Mouse (Mus musculus) CD8-positive naive resting alpha-beta T cell, adult 2 months (primary cell): Measurements from ENCODE around the gene Nhsl1.

Experiments
- DNase-seq, 2 experiments: peaks; one replicate each; pipeline ENCODE4 v3.0.0; 2022; ENCODE audit warnings: low read depth in 2 of 2, low spot score in 2 of 2

The Nhsl1 gene

GRCm38 (mm10) chr10:18394270-18394669, 75.5 kb downstream of the Nhsl1 start:
- no peak for DNase-seq

GRCm38 (mm10) chr10:18400089-18400644, 81.4 kb downstream of the Nhsl1 start:
- DNase-seq, result no peak

- DNase-seq, result no peak
These were observed 82.2 kb downstream of the Nhsl1 start for GRCm38 (mm10) chr10:18400998-18401397.

- no peak for DNase-seq
These were observed 85.2 kb downstream of the Nhsl1 start for GRCm38 (mm10) chr10:18403992-18404391.

- no peak for DNase-seq
These were observed 85.9 kb downstream of the Nhsl1 start for GRCm38 (mm10) chr10:18404679-18405078.

- peak; percentile 26 to 50 for DNase-seq
These were observed 88.5 kb downstream of the Nhsl1 start for GRCm38 (mm10) chr10:18407062-18407830.

GRCm38 (mm10) chr10:18408128-18408527, 89.3 kb downstream of the Nhsl1 start:
- no peak for DNase-seq

GRCm38 (mm10) chr10:18408635-18409034, 89.8 kb downstream of the Nhsl1 start:
- DNase-seq, result no peak

- DNase-seq, result no peak
These were observed 90.3 kb downstream of the Nhsl1 start for GRCm38 (mm10) chr10:18409068-18409467.

- no peak for DNase-seq
These were observed 92.5 kb downstream of the Nhsl1 start for GRCm38 (mm10) chr10:18411266-18411665.

- DNase-seq, result no peak
These were observed 97.2 kb downstream of the Nhsl1 start for GRCm38 (mm10) chr10:18415946-18416345.

GRCm38 (mm10) chr10:18418160-18418559, 99.4 kb downstream of the Nhsl1 start:
- DNase-seq, result no peak

- no peak for DNase-seq
These were observed 100.7 kb downstream of the Nhsl1 start for GRCm38 (mm10) chr10:18419508-18419907.

GRCm38 (mm10) chr10:18420259-18421000, 101.6 kb downstream of the Nhsl1 start:
- DNase-seq, result no peak

- DNase-seq, result no peak
These were observed 104.2 kb downstream of the Nhsl1 start for GRCm38 (mm10) chr10:18422968-18423367.

- no peak for DNase-seq
These were observed 104.8 kb downstream of the Nhsl1 start for GRCm38 (mm10) chr10:18423557-18423956.

GRCm38 (mm10) chr10:18427866-18428265, 109.1 kb downstream of the Nhsl1 start:
- no peak for DNase-seq

- DNase-seq, result no peak
These were observed 110.7 kb downstream of the Nhsl1 start for GRCm38 (mm10) chr10:18429533-18429932.

- DNase-seq, result no peak
These were observed 111.4 kb downstream of the Nhsl1 start for GRCm38 (mm10) chr10:18430141-18430540.

- no peak for DNase-seq
These were observed 112.2 kb downstream of the Nhsl1 start for GRCm38 (mm10) chr10:18430973-18431372.

- DNase-seq, result no peak
These were observed 112.8 kb downstream of the Nhsl1 start for GRCm38 (mm10) chr10:18431546-18431945.

- DNase-seq, result no peak
These were observed 116.7 kb downstream of the Nhsl1 start for GRCm38 (mm10) chr10:18435454-18435853.
